Mouse (Mus musculus) heart, postnatal 14 days (tissue): ENCODE data around the gene Sinhcaf. TPM values are rescaled to one million over a fixed set of nuclear protein-coding genes. Genes with fewer than 3 reads are reported as not detected.
"Not testable (repeated sequence)": the region's sequence is repeated elsewhere in the genome, so short reads cannot be mapped to it uniquely, and the experiment has no call there.

ENCODE experiments used
- DNase-seq, 2 experiments: peaks; one replicate each; pipeline ENCODE4 v3.0.0; 2021 to 2022
- intact Hi-C: fragments of 180-260 bp; cut with DNase I; formaldehyde crosslinking; loops from one replicate; pipeline ENCODE4 v1.15.1; 2025
- long read RNA-seq, 2 experiments: library from polyadenylated mRNA; stranded (forward); transcript quantifications; one replicate each; pipeline ENCODE4 v2.0.0; 2021
- total RNA-seq, 2 experiments: library from RNA; stranded (reverse); gene quantifications; 2 replicates each; pipeline ENCODE4 v1.2.3; 2021

The Sinhcaf gene
- total RNA-seq, result 1 to 10 TPM; 6.4 to 6.9 TPM
- long read RNA-seq, experiment 1, transcript Sinhcaf-201 (6 exons, 2,697 nt), result major isoform, 8 of 12 reads
- long read RNA-seq, experiment 1, partial matches to known transcripts, result 0 of 12 reads
- long read RNA-seq, experiment 1, other reads (novel, unspliced or antisense), result 1 of 12 reads
- long read RNA-seq, experiment 2, transcript Sinhcaf-201 (6 exons, 2,697 nt), result major isoform, 5 of 7 reads
- long read RNA-seq, experiment 2, partial matches to known transcripts, result 0 of 7 reads
- long read RNA-seq, experiment 2, other reads (novel, unspliced or antisense), result 0 of 7 reads

DNA sequence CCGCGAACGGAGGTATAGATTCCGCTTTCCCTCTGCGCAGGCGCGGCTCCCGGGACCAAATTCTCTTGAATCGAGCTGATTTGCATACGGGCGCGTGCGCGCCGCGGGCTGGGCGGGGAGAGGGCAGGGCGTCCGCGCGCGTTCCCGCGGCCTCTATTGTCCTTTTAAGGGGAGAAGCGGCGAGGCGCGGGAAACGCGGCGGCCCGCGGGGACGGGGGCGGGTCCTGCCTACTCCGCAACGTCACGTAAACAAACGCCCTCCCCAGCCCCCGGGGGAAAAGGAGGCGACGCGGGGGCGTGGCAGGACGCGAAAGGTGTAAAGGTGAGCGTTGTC, at the start of gene Sinhcaf:
Gene Sinhcaf, minus strand, starts transcription at position 59 of the 334 bp plus-strand sequence.
- intact Hi-C loops, result loop anchor here (5.0 kb wide), 1 partner anchor 156 kb away; the partner anchor contains the start of gene Dennd5b
- DNase-seq, result peak; percentile 97 to 99

DNA sequence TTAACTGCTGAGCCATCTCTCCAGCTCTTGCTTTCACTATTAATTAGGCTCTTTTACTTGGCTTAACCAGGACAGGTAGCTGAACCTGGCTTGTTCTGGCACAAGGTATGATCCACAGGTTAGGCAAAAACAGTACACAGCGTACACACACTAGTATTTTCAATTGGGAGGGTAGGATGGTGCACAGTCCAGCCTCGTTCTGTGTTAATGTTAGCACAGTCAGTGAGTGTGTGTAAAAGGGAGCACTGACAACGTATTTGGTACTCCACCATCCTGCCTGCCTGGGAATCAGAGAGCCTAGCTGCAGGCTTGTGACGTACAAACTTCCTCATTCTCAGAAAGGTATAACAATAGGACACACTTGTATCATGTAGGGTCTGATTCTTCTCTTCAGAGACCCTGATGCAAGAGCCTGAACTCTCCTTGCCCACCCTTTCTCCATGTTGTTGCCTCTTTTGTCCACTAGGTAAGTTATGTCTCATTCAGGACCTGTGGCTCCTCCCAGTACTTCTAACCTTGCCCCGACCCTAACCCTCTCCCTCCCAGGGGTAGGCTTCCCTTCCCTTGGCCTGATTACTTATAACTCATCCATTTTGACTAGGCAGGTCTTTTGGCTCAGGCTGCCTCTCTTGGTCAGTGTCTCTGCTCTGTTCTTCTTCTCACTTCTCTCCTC, 48.2 kb upstream of the Sinhcaf start:
- no peak for DNase-seq
- intact Hi-C loops, result no loop called here

DNA sequence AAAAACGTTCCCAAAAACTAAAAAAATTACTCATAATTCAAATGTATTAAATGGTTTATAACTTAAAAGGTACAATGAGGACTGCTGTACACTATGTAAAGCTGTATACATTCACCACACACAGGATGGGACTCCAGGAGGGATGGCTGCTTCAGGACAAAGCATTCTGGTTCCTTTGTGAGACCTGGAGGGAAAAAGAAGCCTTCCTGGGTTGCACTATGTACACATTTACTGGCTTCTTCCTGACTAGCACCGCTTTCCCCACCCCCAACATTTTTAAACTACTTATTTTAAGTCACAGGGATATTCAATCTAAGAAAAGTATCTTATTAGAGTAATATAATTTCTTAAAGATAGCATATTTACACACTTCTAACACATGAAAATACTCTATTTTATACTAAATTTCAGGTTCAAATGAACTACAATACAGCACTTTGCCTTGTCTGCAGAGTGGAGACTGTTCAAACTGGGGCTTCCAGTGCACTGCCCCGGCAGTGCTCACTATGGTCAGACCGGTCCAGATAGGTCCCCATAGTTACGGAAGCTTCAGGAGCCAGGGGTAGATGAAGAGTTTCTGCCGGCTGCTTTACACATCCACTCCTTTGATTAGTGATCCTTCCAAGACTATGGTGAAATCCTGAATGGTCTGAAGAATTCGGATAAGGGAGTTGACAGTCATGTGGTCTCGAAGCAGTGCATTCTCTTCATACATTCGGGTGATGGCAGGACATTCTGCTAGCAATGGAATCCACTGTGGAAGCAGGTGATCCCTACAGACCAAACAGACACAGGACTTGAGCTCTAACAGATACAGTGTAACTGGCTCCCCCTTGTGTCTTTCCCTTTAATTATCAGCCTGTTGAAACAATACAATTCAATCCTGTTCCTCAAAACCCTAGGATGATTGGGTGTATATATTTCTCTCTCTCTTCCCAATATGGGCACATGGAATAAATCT, 47.1 kb upstream of the Sinhcaf start:
- intact Hi-C loops, result no loop called here
- DNase-seq, result no peak

DNA sequence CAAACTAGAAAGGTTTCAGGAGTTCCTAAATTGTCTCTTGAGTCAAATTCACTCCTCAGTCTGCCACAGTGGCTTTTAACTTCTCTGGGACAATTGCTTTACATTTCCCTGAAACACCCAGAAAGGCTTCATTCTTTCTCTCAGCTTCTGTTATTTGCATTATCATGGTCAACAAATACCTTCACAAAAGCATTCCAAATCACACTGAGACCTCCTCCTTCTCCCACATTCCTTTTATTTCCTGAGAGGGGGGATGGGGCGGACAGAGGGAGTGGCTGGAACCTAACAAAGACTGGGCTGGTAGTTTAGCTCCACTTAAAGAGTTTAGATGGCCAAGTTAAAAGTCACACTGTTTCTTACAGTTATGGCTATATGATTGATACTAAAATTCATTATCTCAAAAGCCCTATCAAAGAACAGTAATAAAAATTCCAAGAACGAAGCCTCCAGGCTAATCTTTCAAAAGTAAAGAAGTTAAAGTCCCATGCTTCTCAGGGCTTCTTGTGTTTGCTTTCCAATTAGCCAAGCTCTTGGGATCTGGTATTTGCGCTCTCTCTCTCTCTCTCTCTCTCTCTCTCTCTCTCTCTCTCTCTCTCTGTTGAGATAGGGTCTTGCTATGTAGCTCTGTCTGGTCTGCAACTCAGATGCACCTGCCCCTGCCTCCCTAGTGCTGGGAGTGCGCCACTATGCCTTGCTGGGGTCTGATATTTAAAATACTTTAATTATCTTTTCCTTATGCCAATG, 46.3 kb upstream of the Sinhcaf start:
- intact Hi-C loops, result no loop called here
- DNase-seq, result no peak

DNA sequence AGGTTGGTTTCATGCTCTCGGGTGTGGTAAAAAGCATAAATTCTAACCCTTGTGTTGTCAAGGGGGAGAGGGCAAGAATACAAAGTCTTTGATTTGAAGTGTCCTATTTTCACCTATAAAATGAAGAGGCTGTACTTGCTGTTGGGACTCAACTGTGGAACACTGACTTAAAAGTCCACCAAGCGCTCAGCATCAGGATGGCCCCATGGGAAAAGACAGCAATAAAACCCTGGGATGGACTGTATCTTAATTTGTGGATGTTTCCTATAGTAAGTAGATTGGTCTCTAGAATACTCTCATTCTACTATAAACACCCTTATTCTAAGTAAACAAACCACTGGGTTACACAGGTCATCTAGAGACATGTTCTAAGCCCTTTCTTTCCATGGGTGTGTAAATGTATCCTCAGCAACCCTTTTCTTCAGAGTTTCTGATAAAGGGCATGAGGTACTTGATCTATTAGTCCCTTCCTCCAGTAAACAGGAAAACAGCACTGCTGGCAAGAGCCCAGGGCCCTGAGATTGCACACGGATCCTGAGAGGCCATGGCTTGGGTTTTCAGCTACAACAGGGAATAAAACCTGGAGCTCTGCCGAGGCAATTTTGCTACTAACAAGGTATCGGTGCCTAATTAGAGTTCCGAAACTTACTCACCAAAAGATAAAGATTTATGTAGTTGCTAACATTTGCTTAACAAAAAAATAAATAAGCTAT, 45.5 kb upstream of the Sinhcaf start:
- no peak for DNase-seq
- intact Hi-C loops, result no loop called here

DNA sequence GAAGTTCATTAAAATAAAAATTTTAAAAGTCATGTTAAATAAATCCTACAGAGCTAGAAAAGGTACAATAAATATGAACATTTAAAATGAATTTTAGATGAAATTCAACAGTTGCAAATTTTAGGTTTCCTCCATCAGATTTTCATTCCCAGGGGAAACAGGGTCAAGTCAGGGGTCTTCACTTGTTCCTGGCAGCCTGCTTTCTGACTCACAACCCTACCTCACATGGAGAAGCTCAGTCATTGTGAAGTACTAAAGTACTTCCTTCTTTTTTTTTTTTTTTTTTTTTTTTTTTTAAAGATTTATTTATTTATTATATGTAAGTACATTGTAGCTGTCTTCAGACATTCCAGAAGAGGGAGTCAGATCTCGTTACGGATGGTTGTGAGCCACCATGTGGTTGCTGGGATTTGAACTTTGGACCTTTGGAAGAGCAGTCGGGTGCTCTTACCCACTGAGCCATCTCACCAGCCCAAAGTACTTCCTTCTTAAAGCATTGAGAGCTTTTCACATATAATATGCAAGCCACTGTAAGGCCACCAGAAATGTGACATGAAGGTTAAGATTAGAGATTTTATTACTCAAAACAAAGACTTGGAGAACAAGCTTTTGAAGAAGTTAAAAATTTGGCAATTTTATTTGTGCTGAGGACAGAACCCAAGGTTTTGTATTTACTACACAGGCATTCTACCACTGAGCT, 43.7 kb upstream of the Sinhcaf start:
- DNase-seq, intact Hi-C loops: not testable (repeated sequence)

DNA sequence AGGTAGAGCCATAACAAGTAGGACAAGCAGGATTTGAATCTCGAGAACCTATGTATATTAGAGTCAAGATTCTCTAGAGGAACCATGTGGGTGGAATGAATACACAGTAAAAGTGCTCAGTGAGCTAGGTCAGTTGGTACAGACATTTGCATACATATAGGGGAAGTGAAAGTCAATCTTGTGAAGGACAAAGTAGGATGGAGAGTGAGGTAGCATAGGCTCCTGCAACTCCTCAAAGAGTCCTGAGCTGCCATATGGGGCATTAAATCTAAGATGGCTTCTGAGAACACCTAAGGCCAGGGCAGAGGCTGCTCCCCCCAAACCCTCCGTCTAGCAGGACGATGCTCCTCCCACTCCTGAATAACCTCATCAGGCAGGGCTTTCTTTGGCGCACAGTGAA, 39.7 kb upstream of the Sinhcaf start:
- no peak for DNase-seq
- intact Hi-C loops, result no loop called here

DNA sequence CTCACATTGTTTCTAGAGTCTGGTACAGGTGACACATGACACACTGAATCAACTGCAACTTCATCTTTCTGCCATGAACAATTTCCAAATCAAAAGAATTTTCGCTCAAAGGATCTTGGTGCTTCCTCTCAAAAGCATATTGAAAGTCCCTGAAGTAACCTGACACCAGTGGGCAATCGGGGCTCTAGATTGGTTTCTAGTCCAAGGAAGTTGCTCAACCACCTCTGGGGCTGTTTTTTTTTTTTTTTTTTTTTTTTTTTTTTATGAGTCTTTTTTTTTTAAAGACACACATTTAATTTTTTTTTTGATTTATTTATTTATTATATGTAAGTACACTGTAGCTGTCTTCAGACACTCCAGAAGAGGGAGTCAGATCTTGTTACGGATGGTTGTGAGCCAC, 34.2 kb upstream of the Sinhcaf start:
- intact Hi-C loops, result no loop called here
- no peak for DNase-seq

DNA sequence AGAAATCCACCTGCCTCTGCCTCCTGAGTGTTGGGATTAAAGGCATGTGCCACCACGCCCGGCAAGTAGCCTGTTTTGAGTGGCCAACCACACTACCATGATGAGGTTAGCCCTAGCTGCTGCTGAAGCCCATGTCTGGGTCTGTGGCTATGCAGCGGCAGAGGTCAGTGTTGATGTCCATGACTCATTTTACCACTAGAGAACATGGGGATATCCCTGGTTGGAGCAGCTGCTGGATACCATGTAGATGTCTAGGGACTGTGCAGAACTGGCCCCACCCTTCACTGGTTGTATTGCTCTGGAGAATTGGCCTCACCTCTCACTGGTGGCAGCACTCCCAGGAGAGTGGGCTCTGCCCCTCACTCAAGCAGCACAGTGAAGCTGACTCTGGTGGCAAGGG, 28.8 kb upstream of the Sinhcaf start:
- intact Hi-C loops, result no loop called here

DNA sequence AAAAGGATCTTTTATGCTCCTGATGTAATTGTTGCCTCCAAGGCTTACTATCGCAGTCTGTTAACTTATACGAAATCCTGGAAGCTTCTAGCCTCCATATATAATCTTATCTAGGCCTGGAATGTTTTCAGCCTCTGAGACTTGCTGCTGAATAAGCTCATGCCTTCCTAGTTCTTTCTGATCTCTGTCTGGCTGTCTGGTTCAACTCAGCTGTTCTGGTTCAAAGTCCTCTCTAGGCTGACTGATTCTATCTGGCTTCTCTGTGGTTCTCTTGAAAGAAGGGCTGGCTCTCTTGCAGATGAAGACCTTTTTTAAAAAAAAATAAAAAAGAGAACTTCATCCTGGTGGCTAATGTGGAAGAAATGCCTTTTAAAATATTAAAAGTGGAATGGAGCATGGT, 26.6 kb upstream of the Sinhcaf start:
- DNase-seq, result no peak
- intact Hi-C loops, result no loop called here

More for the DNA sequence above, 28.8 kb upstream of the Sinhcaf start:
- no peak for DNase-seq

DNA sequence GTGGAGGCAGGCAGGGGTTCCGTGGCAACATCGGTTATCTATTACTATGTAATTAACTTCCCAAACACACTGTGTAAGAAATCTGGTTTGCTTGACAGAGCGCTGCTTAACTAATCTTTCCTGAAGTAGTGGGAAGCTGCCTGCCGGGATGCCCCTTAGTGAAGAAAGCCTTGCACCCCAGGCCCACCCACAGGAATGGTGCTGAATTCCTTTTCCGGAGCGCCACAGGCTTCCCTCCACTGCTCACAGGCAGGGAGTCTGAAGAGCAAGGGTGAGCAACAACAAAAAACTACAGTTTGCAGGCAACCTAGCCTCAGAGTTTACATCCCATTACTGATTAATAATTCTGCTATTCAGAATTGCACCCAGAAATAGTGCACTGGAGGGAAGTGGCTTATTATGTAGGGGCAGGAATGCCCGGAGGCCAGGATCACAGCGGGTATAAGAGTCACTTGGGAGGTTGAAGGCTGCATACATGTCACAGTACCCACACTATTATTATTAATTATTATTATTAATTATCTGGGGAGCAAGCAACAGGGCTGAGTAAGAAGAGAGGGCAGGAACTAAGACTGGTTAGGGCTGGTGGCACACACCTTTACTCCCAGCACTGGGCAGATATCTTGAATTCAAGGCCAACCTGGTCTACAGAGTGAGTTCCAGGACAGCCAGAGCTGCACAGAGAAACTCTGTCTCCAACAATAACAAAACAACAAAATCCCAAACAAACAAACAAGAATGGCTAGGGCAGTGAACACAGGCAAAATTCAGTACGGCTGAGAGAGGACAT, 26.0 kb upstream of the Sinhcaf start:
- DNase-seq, result no peak
- intact Hi-C loops, result no loop called here

DNA sequence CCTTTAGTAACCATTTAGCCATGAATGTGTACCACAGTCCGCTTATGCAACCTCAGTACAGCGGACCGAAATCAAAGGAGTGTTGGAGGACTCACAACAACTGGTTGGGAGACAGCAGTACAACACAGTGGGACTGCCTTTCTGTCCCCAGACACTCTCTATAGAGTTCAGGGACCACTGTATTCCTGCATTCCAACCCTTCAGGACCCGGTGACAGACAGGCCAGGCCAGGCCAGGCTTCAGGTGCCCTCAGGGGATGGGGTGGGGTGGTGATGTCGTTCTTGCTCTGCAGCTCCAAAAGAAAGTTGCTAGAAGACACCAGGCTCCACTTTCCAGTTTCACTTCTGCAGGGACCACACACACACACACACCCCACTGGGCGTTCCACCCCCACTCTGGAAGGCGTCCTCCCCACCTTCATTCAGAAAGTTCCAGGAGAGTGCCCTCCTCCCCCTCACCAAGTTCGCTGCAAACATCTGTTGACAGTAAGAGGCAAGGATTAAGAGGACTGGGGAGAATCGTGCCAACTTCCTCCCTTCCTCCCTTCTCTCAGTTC, 25.2 kb upstream of the Sinhcaf start:
- intact Hi-C loops, result no loop called here

DNA sequence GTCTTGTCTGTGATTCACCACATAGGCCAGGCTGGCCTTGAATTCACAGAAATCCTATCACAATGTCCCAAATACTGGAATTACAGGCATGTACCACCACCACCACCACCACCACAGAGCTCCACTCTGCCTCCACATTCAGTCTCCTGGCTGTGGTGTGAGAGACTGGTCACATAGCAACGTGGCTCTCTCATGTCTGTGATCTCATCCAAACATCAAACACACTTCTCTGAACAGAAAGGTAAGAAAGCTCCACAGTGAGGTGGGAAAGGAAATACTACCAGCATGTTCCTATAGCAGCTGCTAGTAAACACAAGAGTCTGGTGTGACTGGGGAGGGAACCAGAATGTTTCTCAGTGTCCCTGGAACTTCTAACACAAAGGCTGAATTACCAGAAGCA, 15.0 kb upstream of the Sinhcaf start:
- no peak for DNase-seq
- intact Hi-C loops, result no loop called here

More for the DNA sequence above, 25.2 kb upstream of the Sinhcaf start:
- no peak for DNase-seq

DNA sequence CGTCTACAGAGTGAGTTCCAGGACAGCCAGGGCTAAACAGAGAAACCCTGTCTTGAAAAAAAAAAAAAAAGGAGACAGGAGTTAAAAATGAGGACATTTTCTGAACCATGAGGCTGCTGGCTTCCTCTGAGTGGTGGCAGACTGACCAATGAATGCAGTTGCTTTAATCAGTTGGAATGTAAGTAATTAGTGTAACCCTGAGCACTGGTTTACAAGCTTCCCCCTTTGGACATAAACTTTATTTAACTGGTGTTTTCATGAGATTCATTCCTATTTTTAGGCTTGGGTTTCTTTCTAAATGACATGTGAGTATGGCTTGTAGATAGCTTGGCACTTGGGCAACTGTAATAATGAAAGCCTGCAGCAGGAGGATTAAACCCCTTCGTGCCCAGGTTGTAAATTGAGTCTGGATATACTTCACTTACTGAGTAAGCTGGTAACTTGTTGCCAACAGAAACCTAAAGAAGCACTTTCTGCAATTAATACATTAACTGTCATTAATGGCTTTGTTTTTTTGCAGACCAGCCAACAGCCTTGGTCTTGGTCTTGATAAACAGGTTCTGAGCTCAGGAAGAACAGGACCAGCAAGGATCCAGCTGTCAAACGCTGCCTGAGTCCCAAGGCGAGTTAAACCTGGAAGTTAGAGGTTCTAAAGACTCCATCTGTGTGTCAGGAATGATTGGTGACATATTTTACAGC, 13.4 kb upstream of the Sinhcaf start:
- intact Hi-C loops, result no loop called here
- DNase-seq, result no peak

DNA sequence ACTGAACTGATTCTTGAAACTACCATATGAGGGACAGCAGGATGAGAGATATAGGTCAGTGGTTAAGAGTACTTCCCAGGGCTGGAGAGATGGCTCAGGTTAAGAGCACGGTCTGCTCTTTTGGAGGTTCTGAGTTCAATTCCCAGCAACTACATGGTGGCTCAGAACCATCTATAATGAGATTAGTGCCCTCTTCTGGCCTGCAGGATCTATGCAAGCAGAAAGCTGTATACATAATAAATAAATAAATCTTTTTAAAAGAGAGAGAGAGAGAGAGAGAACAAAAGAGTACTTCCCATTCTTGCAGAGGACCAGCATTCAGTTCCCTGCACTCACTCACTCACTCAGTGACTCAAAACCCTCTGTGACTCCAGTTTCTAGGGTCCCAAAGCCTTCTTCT, 12.4 kb upstream of the Sinhcaf start:
- DNase-seq, result no peak
- intact Hi-C loops, result no loop called here

DNA sequence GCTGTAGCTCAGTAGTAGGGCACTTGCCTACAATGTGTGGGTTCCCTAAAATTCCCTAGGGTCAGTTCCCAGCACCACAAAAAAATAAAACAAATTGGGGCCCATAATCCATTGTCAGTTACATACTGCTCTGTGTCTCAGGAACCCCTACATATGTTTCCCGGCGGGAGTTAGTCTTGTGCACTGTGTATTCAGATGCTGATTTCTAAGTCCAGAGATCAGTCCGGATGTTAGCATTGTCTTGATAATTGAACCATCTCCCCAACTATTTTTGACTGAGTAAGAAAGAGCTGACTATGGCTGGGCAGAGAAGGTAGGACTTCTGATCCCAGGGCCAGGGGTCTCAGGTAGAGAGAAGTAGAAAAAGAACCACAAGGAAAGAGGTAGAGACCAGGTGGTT, 10.8 kb upstream of the Sinhcaf start:
- intact Hi-C loops, result no loop called here
- no peak for DNase-seq

DNA sequence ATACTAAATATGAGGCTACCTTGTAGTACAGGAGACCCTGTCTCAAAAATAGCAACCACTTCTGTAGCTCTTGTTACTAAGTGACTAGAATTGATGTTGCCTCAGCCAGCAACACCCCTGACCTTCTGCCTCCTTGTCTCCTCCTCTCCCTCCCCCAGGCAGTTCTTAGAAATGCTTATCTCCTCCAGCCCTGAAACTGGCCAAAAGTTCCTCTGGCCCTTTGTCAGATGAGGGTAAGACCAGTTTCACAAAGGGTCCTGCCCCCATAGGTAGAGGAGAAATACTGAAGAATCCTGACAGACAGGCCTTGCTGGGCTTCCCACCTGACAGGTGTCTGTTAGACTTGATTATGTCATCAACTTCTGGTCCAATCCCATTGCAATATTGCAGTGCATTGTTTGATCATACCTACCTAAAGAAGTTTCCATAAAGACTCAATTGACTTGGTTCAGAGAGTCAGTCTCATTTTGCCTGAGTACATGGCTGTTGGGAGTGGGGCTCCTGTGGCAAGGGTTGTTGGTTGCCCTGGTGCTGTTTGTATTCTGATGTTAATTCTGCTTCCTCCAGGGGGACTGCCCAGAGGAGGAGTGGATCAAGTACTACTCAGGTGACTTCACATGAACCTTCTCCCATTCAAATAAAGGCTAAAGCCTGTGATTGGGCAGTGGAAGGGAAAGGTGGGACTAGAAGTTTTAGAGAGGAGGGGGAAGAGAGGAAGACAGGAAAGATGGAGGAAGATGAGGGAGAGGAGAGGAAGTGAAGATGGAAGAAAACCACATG, 9.6 kb upstream of the Sinhcaf start:
- DNase-seq, result no peak
- intact Hi-C loops, result no loop called here
